Mouse (Mus musculus): ENCODE results near the gene Agr3. TPM values are rescaled to one million over a fixed set of nuclear protein-coding genes. Genes with fewer than 3 reads are reported as not detected.

The Agr3 gene
- polyA plus RNA-seq (2012), result not detected in 2 replicates

GRCm38 (mm10) chr12:35925402-35925801 lies at the start of gene Agr3:
Gene Agr3, plus strand, starts transcription at chr12:35925620.

GRCm38 (mm10) chr12:35992711-35993110 lies 67.3 kb downstream of the Agr3 start, which contains the start of gene Agr2:
Gene Agr2, plus strand, starts transcription at chr12:35992907.

Other genes starting within 250 kb of the Agr3 start
- not detected in 2 replicates for gene Agr2, start 67.3 kb downstream of the Agr3 start, polyA plus RNA-seq (2012)
- gene Tspan13, start 116.9 kb downstream of the Agr3 start, polyA plus RNA-seq (2012), result 82.0 and 102 TPM in 2 replicates
- gene Ankmy2, start 231.5 kb downstream of the Agr3 start, polyA plus RNA-seq (2012), result 1.5 TPM in 2 replicates
- gene Bzw2, start 232.5 kb downstream of the Agr3 start, polyA plus RNA-seq (2012), result 15.0 and 19.2 TPM in 2 replicates

Measured in megakaryocyte-erythroid progenitor cell, adult 5 weeks (primary cell).